Mouse (Mus musculus) embryonic facial prominence, embryonic 10.5 days (tissue): ENCODE results near the gene 1700017B05Rik. TPM values are rescaled to one million over a fixed set of nuclear protein-coding genes. Genes with fewer than 3 reads are reported as not detected.
"Not testable (repeated sequence)": the region's sequence is repeated elsewhere in the genome, so short reads cannot be mapped to it uniquely, and the experiment has no call there.

ENCODE experiments used
- DNase-seq: peaks from one replicate; pipeline ENCODE4 v3.0.0-alpha.2; 2017; ENCODE audit warnings: low spot score
- H3K27ac ChIP-seq: fragments of 300-500 bp; sonication (generic); replicated peaks from 2 replicates; pipeline ENCODE4 v1.5.1; 2016; ENCODE audit warnings: mild to moderate bottlenecking
- H3K27me3 ChIP-seq: fragments of 300-500 bp; sonication (generic); replicated peaks from 2 replicates; pipeline ENCODE4 v1.6.1; 2016; ENCODE audit warnings: low read depth, mild to moderate bottlenecking; ENCODE audit not compliant: poor library complexity, severe bottlenecking
- H3K36me3 ChIP-seq: fragments of 300-500 bp; sonication (generic); replicated peaks from 2 replicates; pipeline ENCODE4 v1.6.1; 2016; ENCODE audit warnings: mild to moderate bottlenecking, moderate library complexity
- H3K4me1 ChIP-seq: fragments of 300-500 bp; sonication (generic); 2 replicates; pipeline ENCODE4 v1.6.1; 2016
- H3K4me3 ChIP-seq: fragments of 300-500 bp; sonication (generic); 2 replicates; pipeline ENCODE4 v1.5.1; 2016; ENCODE audit warnings: mild to moderate bottlenecking, moderate library complexity
- H3K9me3 ChIP-seq: fragments of 300-500 bp; sonication (generic); 2 replicates; pipeline ENCODE4 v1.6.1; 2016; ENCODE audit warnings: mild to moderate bottlenecking
- WGBS: fragments of 180-500 bp; shearing (Covaris S2); methylation state at CpG from one replicate; pipeline ENCODE4 v1.1.7; 2016; 5-methylcytosine and 5-hydroxymethylcytosine counted together
- polyA plus RNA-seq: library from polyadenylated mRNA; unstranded; fragments of >200 nt; fragmentation: Nextera tagmentation; extraction: Ambion mirVana; gene quantifications from 2 replicates; pipeline ENCODE4 v1.2.1, GENCODE M21; 2016

Gene 1700017B05Rik
- polyA plus RNA-seq, 1 experiment from 2014 or later: 16.8 TPM

DNA sequence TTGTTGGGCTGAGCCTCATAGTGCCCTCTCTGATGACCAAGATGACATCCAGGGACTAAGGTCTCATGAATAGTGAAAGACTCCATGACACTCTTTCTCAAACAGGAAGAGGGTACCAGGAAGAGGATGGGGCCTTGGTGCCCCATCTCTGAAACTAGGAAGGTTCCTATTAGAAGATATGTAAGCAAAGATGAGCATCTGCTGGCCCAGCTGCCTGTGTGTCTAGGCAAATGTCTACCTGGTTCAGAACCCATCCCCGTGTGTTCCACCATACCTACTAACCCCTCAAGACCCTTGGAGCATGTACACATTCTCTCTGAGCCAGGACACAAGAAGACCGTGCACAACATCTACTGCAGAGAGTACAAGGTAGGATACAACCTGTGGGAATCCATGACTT lies 26.2 kb downstream of the 1700017B05Rik start, which contains the start of gene Trcg1:
Trcg1 (plus strand) TSS at position 301 of the 400 bp plus-strand sequence.
- no peak for DNase-seq
- H3K4me3 ChIP-seq: no peak within 1 kb of the TSS
- WGBS: 85% methylated on average over 2 of the region's 2 CpGs
- no peak within 1 kb of the TSS for H3K27ac ChIP-seq
- H3K9me3 ChIP-seq: no peaks in the 10 kb centered on the region
- no peaks in the 10 kb centered on the region for H3K27me3 ChIP-seq
- H3K4me1 ChIP-seq: no peaks in the 10 kb centered on the region
- H3K36me3 ChIP-seq: no peaks in the 10 kb centered on the region

- H3K36me3 ChIP-seq: no peaks in the 10 kb centered on the region
- WGBS: 93% methylated on average over 3 of the region's 3 CpGs
- H3K27me3 ChIP-seq: no peaks in the 10 kb centered on the region
- no peak for DNase-seq
- peaks cover 9% of the 10 kb centered on the region for H3K4me1 ChIP-seq
- H3K27ac ChIP-seq: no peak overlapping the region
- no peak overlapping the region for H3K4me3 ChIP-seq
- no peaks in the 10 kb centered on the region for H3K9me3 ChIP-seq
These were observed 28.6 kb downstream of the 1700017B05Rik start for GRCm38 (mm10) chr9:57233767-57234166.

- 85% methylated on average over 6 of the region's 6 CpGs for WGBS
- no peak overlapping the region for H3K27ac ChIP-seq
- no peak overlapping the region for H3K4me3 ChIP-seq
- peaks cover 9% of the 10 kb centered on the region for H3K4me1 ChIP-seq
- H3K27me3 ChIP-seq: no peaks in the 10 kb centered on the region
- no peaks in the 10 kb centered on the region for H3K9me3 ChIP-seq
- DNase-seq: no peak
- H3K36me3 ChIP-seq: no peaks in the 10 kb centered on the region
These were observed 29.3 kb downstream of the 1700017B05Rik start for GRCm38 (mm10) chr9:57233142-57233541.

DNA sequence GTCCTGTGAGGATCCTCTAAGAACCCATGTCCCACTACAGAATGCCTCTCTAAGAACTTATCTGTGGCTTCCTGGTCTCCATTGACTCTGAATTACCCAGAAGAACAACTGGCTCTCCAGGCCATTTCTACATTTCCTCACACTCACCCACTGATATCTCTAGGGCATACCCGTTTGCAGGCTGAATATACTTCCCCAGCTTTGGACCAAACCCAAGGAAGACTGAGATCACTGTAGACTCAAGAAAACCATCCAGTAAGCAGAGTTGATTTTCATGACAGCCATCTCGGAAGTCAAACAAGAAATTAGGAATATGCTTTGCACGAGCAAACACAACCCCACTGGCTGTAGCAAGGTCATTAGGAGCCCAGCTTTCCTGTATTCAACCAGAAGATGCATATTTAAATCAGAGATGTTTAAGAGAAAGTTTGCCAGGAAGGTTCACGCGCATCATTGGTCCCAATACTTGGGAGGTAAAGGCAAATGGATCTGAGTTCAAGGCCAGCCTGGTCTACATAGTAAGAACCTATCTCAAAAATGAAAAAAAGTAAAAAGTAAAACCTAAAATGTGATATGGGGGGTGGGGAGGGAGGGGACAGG lies 30.0 kb downstream of the 1700017B05Rik start:
- no peak for DNase-seq
- H3K27me3 ChIP-seq: no peaks in the 10 kb centered on the region
- peaks cover 9% of the 10 kb centered on the region for H3K4me1 ChIP-seq
- no peaks in the 10 kb centered on the region for H3K36me3 ChIP-seq
- H3K27ac ChIP-seq: no peak overlapping the region
- no peaks in the 10 kb centered on the region for H3K9me3 ChIP-seq
- 90% methylated on average over 5 of the region's 5 CpGs for WGBS
- no peak overlapping the region for H3K4me3 ChIP-seq

DNA sequence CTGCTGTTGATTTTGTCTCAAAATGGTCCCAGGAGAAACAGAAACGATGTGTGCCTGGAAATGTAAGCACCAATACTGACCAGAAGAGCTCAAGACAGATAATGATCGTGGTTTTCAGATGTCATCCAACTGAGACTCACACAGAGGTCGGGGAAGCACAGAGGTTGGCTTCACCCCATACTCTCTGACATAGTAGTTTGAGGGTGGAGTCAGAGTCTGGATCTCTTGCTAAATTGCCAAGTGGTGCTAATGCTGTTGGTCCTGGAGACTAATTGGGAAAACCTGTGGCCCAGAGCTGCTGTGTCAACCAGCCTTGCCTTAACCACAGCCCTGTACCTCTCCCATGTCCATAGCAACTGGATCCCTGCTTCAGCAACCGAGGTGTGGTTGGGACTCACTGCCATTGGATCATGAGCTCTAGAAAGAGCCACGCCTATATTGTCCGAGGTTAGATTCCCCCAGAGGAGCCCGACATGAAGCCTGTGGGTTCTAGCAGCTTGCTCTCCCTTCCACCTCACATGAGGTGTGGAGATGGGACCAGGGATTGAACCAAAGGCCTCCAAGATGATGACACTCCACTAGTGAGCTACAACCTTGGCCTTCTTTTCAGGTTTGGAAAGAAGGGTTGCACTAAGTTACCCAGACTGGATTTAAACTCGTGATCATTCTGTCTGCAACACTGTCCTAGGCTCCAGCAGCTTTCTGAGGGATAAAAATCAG lies 30.7 kb downstream of the 1700017B05Rik start:
- H3K27me3 ChIP-seq: no peaks in the 10 kb centered on the region
- H3K4me3 ChIP-seq: no peak overlapping the region
- 81% methylated on average over 8 of the region's 8 CpGs for WGBS
- no peaks in the 10 kb centered on the region for H3K9me3 ChIP-seq
- H3K36me3 ChIP-seq: no peaks in the 10 kb centered on the region
- peaks cover 9% of the 10 kb centered on the region for H3K4me1 ChIP-seq
- DNase-seq: no peak
- H3K27ac ChIP-seq: no peak overlapping the region

- Histone ChIP-seq H3K27me3 (no peaks in the 10 kb centered on the region), H3K9me3 (no peaks in the 10 kb centered on the region), H3K4me1 (peaks cover 9% of the 10 kb centered on the region), H3K36me3 (no peaks in the 10 kb centered on the region), H3K4me3 (no peak overlapping the region), H3K27ac (no peak overlapping the region)
- 60% methylated on average over 9 of the region's 9 CpGs for WGBS
- DNase-seq: peak; percentile 45
These were observed 32.1 kb downstream of the 1700017B05Rik start for GRCm38 (mm10) chr9:57230146-57230783.

DNA sequence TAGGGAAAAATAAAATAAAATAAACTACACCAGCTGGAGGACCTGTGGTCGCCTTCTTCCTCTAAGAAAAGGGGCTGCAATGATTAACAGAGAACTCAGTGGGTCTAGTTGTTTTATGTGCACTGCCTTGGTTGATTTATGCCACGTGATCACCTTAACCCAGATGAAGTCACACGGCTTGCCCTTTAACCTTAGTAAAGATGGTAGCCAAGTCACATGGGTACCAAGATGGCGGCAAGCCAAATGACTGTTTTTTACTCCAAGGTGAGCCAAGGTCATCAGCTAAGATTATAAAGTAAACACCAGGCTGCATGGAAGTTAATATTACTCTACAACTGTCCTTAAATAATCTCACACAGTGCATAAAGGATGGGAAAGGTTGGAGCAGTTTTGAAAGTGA lies 32.7 kb downstream of the 1700017B05Rik start:
- Histone ChIP-seq H3K27ac (no peak overlapping the region), H3K9me3 (no peaks in the 10 kb centered on the region), H3K4me3 (no peak overlapping the region), H3K4me1 (peaks cover 9% of the 10 kb centered on the region), H3K36me3 (no peaks in the 10 kb centered on the region), H3K27me3 (no peaks in the 10 kb centered on the region)
- no peak for DNase-seq
- WGBS: 81% methylated on average over 4 of the region's 4 CpGs

DNA sequence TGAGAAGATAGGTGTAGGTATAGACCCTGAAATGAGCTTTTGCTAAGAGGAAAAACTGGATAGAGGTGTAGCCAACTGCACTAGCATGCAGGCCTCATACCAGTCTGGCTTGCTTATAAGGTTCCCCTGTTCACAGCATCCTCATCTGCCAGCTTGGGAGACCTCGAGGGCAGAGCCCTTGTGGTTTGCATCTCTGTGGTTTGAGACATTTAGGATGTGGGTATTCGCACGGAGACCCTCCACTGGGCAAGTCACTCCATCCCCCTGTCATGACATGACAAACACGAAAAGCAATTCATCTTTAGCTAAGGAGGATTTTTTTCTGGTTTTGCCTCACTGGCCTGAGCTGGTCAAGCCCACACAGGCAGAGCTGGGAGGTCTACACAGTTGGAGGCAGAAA lies 34.2 kb downstream of the 1700017B05Rik start:
- Histone ChIP-seq H3K27ac (no peak overlapping the region), H3K4me1 (peaks cover 9% of the 10 kb centered on the region), H3K36me3 (no peaks in the 10 kb centered on the region), H3K27me3 (no peaks in the 10 kb centered on the region), H3K9me3 (no peaks in the 10 kb centered on the region), H3K4me3 (no peak overlapping the region)
- WGBS: 76% methylated on average over 4 of the region's 4 CpGs
- no peak for DNase-seq

DNA sequence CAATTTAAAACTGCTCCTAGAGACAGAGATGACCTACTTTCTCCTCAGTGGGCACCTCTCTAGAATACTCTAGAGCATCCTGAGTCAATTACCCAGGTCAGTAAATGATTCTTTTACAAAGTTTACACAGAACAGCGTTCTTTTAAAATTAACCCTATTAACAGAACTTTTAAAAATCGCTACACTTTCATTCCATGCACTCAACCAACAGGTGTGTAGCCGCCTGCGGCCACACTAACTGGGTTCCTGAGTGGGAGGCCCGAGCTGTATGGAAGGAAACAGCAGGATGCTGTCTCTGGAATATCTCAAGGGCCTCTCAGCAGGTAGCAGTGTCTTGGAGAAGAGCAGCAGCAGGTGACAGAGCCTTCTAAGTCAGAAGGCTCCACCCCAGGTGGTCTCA lies 35.2 kb downstream of the 1700017B05Rik start:
- H3K9me3 ChIP-seq: 0 out of 2 replicates have a peak, but pooled peaks cover 2% of the 10 kb centered on the region
- peaks cover 9% of the 10 kb centered on the region for H3K4me1 ChIP-seq
- H3K36me3 ChIP-seq: no peaks in the 10 kb centered on the region
- WGBS: 68% methylated on average over 5 of the region's 5 CpGs
- no peak overlapping the region for H3K27ac ChIP-seq
- H3K27me3 ChIP-seq: no peaks in the 10 kb centered on the region
- no peak for DNase-seq
- H3K4me3 ChIP-seq: no peak overlapping the region

- H3K9me3 ChIP-seq, H3K27me3 ChIP-seq, H3K36me3 ChIP-seq, H3K4me1 ChIP-seq, H3K4me3 ChIP-seq, H3K27ac ChIP-seq, DNase-seq: not testable (repeated sequence)
- WGBS: 89% methylated on average over 6 of the region's 6 CpGs
These were observed 35.7 kb downstream of the 1700017B05Rik start for GRCm38 (mm10) chr9:57226628-57227122.

DNA sequence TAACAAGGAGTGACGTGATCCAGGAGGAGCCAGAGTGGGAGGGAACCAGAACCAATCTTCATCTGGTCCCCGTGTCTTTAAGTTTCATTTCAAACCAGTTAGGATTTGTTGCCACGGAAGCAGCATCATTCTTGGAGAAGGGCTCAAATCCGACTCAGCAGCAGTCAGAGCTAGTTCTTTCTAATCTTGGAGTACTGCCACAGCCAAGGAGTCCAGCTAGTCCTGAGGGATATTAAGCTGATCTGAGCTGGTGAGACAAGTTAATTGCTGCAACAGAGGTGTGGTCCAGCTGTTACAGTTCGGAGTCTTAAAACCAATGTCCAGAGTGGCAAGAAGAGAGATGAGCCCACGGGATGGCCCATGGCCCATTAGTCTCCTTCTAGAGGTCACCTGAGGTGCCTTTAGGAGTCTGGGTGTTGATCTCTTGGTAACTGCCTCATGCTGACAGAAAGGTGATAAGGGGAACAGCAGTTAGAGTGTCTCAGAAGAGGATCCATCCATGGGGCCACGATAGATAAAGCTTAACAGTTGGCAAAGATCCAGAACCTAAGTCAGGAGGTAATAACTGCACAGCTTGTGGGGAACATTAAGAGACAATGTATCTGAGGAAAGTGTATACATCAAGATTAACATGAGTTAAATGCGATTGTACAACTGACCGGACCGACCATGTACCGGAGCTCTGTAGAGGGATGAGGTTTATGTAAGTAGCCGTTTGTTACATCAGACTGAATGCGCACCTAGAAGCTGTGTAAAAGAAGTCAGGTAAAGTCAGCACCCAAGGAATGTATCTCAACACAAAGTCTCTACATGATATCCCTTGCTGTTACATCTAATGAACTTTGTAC lies 36.4 kb downstream of the 1700017B05Rik start:
- no peak for DNase-seq
- Histone ChIP-seq H3K36me3 (no peaks in the 10 kb centered on the region), H3K4me3 (no peak overlapping the region), H3K27me3 (no peaks in the 10 kb centered on the region), H3K4me1 (peaks cover 9% of the 10 kb centered on the region), H3K9me3 (0 out of 2 replicates have a peak, but pooled peaks cover 2% of the 10 kb centered on the region), H3K27ac (no peak overlapping the region)
- WGBS: 86% methylated on average over 13 of the region's 13 CpGs

GRCm38 (mm10) chr9:57223341-57223740 lies 39.1 kb downstream of the 1700017B05Rik start:
- Histone ChIP-seq H3K4me1 (no peaks in the 10 kb centered on the region), H3K9me3 (0 out of 2 replicates have a peak, but pooled peaks cover 2% of the 10 kb centered on the region), H3K27me3 (no peaks in the 10 kb centered on the region), H3K27ac (no peak overlapping the region), H3K36me3 (no peaks in the 10 kb centered on the region), H3K4me3 (no peak overlapping the region)
- DNase-seq: no peak
